Mouse (Mus musculus): ENCODE results near the gene Trpc4ap. TPM values are rescaled to one million over a fixed set of nuclear protein-coding genes. Genes with fewer than 3 reads are reported as not detected.

Trpc4ap gene
- total and polyA plus RNA-seq, 3 experiments: 60.4 to 187 (median 161) TPM

DNA sequence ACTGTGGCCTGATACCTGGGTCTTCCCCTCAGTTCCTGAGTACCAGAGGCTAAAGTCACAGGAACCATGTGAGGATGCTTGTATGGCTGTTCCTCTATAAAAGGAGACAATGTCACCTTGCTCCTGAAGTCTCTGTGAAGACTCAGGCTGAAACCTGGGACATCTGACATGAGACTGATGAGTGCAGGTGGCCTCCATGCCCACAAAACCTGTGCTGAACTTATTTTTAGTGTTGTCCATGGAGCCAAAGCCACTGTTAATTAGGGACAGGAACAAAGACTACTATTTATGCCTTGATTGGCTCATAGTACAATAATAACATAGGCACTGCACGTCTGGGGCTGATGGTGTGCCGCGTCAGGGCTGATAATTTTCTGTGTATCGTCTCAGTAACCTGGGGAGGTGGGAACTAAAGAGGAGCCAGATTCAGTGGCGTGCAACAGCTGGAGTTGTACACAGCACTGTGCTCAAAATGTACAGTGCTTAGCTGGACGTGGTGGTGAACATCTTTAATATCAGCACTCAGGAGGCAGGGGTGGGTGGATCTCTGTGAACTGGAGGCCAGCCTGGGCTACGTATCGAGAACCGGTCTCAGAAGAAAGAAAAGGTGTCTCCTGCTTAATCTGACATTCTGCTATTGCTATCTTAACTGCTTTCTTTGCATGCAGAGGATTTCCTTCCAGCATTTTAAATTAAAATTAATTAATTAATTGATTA lies 80.2 kb downstream of the Trpc4ap start:
- Histone ChIP-seq H3K27me3 (ENCODE audit: control insufficient read depth in 1 of 2, insufficient read depth in 2 of 2, low read length in 2 of 2) (no peaks in the 10 kb centered on the region), H3K9ac (ENCODE audit: control insufficient read depth, low read depth, low read length, poor library complexity, severe bottlenecking) (no peak overlapping the region), H3K4me1 (ENCODE audit: control insufficient read depth in 1 of 2, insufficient read depth in 2 of 2, low read length in 2 of 2) (peaks cover 0 to 8% of the 10 kb centered on the region in 2 experiments; a peak in 2 of 4 replicates)

DNA sequence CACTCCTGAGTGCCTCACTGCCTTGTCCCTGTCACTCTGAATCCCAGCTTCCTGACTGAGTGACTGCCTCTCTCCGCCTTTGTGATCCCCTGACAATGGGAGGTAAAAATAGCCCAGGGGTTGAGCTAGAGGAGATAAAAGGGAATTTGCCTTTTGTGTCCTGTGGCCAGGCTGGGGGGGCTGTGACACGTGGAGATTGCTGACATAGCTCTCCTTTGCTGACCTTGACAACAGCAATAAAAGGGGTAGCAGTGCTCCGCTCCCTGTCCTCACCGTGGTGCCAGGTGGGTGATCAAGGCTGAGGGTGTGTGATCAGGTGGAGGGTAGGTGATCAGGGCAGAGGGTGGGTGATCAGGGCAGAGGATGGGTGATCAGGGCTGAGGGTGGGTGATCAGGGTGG lies 81.2 kb downstream of the Trpc4ap start, which contains the start of gene Myh7b:
Gene Myh7b, plus strand, starts transcription at position 235 of the 400 bp plus-strand sequence.
- TF ChIP-seq TAL1 (IDR thresholded peaks at IDR 0.05; ENCODE audit: low read length) (no peak), ZMIZ1 (IDR thresholded peaks at IDR 0.05; ENCODE audit: low read depth, low read length) (no peak), MXI1 (IDR thresholded peaks at IDR 0.05; ENCODE audit: low read depth, low read length) (no peak), NELFE (IDR thresholded peaks at IDR 0.05; ENCODE audit: low read depth, low read length) (no peak), TCF12 (IDR thresholded peaks at IDR 0.05; ENCODE audit: low read depth, low read length) (no peak), POLR2AphosphoS2 (IDR thresholded peaks at IDR 0.05; ENCODE audit: low read length) (no peak)
- no peak within 1 kb of the TSS for H3K9ac ChIP-seq (ENCODE audit: control insufficient read depth, low read depth, low read length, poor library complexity, severe bottlenecking)
- no peaks in the 10 kb centered on the region for H3K9me3 ChIP-seq (replicated peaks; ENCODE audit: insufficient read depth, low read length)
- no peak within 1 kb of the TSS for H3K4me3 ChIP-seq (ENCODE audit: control insufficient read depth in 1 of 2, insufficient read depth in 1 of 2, low read depth in 2 of 2, low read length in 2 of 2)
- peaks cover 0 to 8% of the 10 kb centered on the region in 2 experiments; a peak in 3 of 4 replicates for H3K4me1 ChIP-seq (ENCODE audit: control insufficient read depth in 1 of 2, insufficient read depth in 2 of 2, low read length in 2 of 2)
- peaks cover 0 to under 1% of the 10 kb centered on the region in 2 experiments; a peak in 1 of 4 replicates for H3K36me3 ChIP-seq (ENCODE audit: control insufficient read depth in 1 of 2, insufficient read depth in 2 of 2, low read length in 2 of 2)
- DNase-seq (ENCODE audit: low read depth, low spot score): no peak
- H3K79me2 ChIP-seq (ENCODE audit: control insufficient read depth, insufficient read depth, low read length, poor library complexity): no peaks in the 10 kb centered on the region
- H3K27ac ChIP-seq (ENCODE audit: control insufficient read depth, low read depth, low read length): no peak within 1 kb of the TSS
- H3K27me3 ChIP-seq (ENCODE audit: control insufficient read depth in 1 of 2, insufficient read depth in 2 of 2, low read length in 2 of 2): no peaks in the 10 kb centered on the region

More for the DNA sequence above, 80.2 kb downstream of the Trpc4ap start:
- Histone ChIP-seq H3K27ac (ENCODE audit: control insufficient read depth, low read depth, low read length) (no peak overlapping the region), H3K9me3 (replicated peaks; ENCODE audit: insufficient read depth, low read length) (no peaks in the 10 kb centered on the region), H3K4me3 (ENCODE audit: control insufficient read depth in 1 of 2, insufficient read depth in 1 of 2, low read depth in 2 of 2, low read length in 2 of 2) (no peak overlapping the region), H3K36me3 (ENCODE audit: control insufficient read depth in 1 of 2, insufficient read depth in 2 of 2, low read length in 2 of 2) (no peaks in the 10 kb centered on the region), H3K79me2 (ENCODE audit: control insufficient read depth, insufficient read depth, low read length, poor library complexity) (no peaks in the 10 kb centered on the region)
- no peak for DNase-seq (ENCODE audit: low read depth, low spot score)
- no peak for TF ChIP-seq POLR2AphosphoS2 (IDR thresholded peaks at IDR 0.05; ENCODE audit: low read length)
- TF ChIP-seq RAD21 (IDR thresholded peaks at IDR 0.05; ENCODE audit: low read depth, low read length): no peak
- TF ChIP-seq E2F4 (IDR thresholded peaks at IDR 0.05; ENCODE audit: borderline replicate concordance, low read depth, low read length): no peak
- TF ChIP-seq NELFE (IDR thresholded peaks at IDR 0.05; ENCODE audit: low read depth, low read length): no peak
- TF ChIP-seq GATA1 (IDR thresholded peaks at IDR 0.05; ENCODE audit: low read depth, low read length): no peak
- TF ChIP-seq ZMIZ1 (IDR thresholded peaks at IDR 0.05; ENCODE audit: low read depth, low read length): no peak
- TF ChIP-seq RCOR1 (IDR thresholded peaks at IDR 0.05; ENCODE audit: low read depth, low read length): no peak
- TF ChIP-seq SIN3A (IDR thresholded peaks at IDR 0.05; ENCODE audit: low read length): no peak
- no peak for TF ChIP-seq KAT2A (conservative IDR thresholded peaks at IDR 0.05; ENCODE audit: low read depth, low read length)
- no peak for TF ChIP-seq CTCF (IDR thresholded peaks at IDR 0.05 in 2 of 3, conservative IDR thresholded peaks at IDR 0.05 in 1 of 3; ENCODE audit: control insufficient read depth in 1 of 3, insufficient read depth in 1 of 3, low read depth in 2 of 3, low read length in 3 of 3, poor library complexity in 1 of 3, severe bottlenecking in 1 of 3)
- no peak for TF ChIP-seq MAFK (IDR thresholded peaks at IDR 0.05; ENCODE audit: borderline replicate concordance, low read depth, low read length)
- no peak for TF ChIP-seq ELF1 (IDR thresholded peaks at IDR 0.05; ENCODE audit: low read depth, low read length)
- no peak for TF ChIP-seq MYB (IDR thresholded peaks at IDR 0.05; ENCODE audit: low read depth, low read length)
- no peak for TF ChIP-seq MAZ (IDR thresholded peaks at IDR 0.05; ENCODE audit: low read depth, low read length)
- no peak for TF ChIP-seq USF1 (IDR thresholded peaks at IDR 0.05; ENCODE audit: low read depth, low read length)
- no peak for TF ChIP-seq NRF1 (IDR thresholded peaks at IDR 0.05; ENCODE audit: insufficient read depth, low read depth, low read length, poor library complexity, severe bottlenecking)
